Mouse (Mus musculus) megakaryocyte, adult 5-6 weeks (primary cell): ENCODE measurements around the gene Gm3250. TPM values are rescaled to one million over a fixed set of nuclear protein-coding genes. Genes with fewer than 3 reads are reported as not detected.
"Not testable (repeated sequence)": the region's sequence is repeated elsewhere in the genome, so short reads cannot be mapped to it uniquely, and the experiment has no call there.

Source experiments
- ATAC-seq: 2 replicates; pipeline ENCODE4 v1.8.0; 2016; ENCODE audit warnings: mild to moderate bottlenecking, inconsistent platforms; ENCODE audit not compliant: poor library complexity, severe bottlenecking
- total RNA-seq, 2 experiments: library from RNA; stranded (forward) in 1 of 2; stranded (reverse) in 1 of 2; fragments of 153-499, 151-499 nt in 1 of 2; fragments of 221-1000, 200-1000 nt in 1 of 2; gene quantifications; 2 replicates each; pipeline versions ENCODE4 v1.2.3 to v1.2.4; 2015 to 2017

The Gm3250 gene
- total RNA-seq (2015): not detected in 2 replicates
- total RNA-seq (2017): not detected in 2 replicates

- ATAC-seq: not testable (repeated sequence)
These were observed at the start of gene Gm3250 for GRCm38 (mm10) chr10:77782442-77782841. Gm3250 (minus strand) TSS chr10:77782542.

DNA sequence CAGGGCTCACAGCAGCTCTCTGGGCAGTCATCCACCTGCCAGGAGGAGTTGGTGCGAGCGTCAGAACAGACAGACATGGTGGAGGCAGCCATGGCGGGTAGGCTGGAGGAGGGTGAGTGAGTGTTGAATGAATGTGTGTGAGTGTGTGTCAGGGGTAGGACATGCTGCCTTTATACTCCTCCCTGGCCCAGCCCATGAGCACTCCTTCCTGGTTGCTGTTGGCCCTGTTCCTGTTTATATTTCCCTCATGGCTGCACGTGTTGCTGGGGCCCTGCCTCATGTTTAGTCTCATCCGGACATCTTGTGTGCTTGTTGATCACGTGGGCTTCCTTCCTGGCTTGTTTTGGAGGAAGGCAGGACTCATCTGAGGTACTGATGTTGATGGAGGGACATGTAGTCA, 44.6 kb upstream of the Gm3250 start, which contains the start of gene Krtap10-4:
Gene Krtap10-4 (minus strand): TSS at position 145 of the 400 bp plus-strand sequence.
- no peak for ATAC-seq

- no peak for ATAC-seq
These were observed 36.9 kb upstream of the Gm3250 start for GRCm38 (mm10) chr10:77819203-77819602.

GRCm38 (mm10) chr10:77818523-77818922, 36.2 kb upstream of the Gm3250 start:
- no peak for ATAC-seq

DNA sequence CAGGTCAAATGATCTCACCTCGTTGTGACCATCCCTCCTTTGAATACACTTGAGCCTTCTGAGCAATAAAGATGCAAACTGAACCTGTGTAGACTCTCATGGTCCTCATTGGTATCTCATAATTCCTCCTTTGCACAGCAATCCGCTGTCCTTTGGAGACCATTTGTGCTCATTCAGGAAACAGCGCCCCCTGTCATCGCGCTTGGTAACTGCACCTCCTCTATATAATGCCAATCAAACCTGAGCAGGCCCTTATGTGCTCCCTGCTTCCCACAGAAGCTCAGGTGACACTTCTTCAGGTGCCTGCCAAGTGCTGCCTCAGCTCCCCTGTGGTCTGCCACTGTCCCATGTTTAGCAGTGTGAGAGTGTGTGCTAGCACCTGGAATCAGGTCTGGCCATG, 33.2 kb upstream of the Gm3250 start:
- ATAC-seq: no peak

GRCm38 (mm10) chr10:77814382-77814781, 32.0 kb upstream of the Gm3250 start, which contains the start of gene Gm2696:
Gm2696 (plus strand) TSS chr10:77814682.
- no peak for ATAC-seq

DNA sequence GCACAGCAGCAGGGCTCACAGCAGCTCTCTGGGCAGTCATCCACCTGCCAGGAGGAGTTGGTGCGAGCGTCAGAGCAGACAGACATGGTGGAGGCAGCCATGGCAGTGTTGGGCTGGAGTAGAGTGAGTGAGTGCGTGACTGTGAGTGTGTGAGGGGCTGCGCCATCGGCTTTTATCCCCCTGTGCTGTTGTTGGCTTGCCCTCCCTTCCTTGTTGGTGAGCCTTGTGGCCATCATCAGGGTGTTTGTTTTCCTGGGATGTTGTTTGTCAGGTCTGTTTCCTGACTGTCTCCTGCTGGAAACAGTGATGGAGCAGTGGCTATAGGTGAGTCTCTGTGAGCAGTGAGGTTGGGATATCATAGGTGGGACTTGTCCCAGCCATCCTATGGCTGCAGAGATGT, 29.4 kb upstream of the Gm3250 start, which contains the start of gene Gm9507:
Gene Gm9507 (minus strand): TSS at position 101 of the 400 bp plus-strand sequence.
- no peak for ATAC-seq

DNA sequence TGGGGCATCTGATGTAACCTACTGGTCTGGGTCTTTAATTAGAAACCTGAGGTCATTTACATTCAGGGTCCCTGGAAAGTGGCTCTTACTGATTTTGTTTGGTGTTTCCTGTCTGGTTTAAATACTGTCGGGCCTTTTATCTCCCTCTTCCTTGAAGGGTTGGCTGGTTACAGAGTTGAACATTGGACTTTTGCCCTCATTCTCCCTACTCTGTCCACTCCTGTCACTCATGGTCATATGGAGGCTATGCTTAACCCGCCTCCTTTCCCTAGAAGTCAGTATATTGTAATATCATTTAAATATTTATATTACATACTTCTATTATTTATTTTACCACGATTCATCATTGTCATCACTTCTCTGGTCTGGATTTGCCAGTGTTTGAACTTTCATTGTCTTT, 21.8 kb upstream of the Gm3250 start:
- no peak for ATAC-seq

DNA sequence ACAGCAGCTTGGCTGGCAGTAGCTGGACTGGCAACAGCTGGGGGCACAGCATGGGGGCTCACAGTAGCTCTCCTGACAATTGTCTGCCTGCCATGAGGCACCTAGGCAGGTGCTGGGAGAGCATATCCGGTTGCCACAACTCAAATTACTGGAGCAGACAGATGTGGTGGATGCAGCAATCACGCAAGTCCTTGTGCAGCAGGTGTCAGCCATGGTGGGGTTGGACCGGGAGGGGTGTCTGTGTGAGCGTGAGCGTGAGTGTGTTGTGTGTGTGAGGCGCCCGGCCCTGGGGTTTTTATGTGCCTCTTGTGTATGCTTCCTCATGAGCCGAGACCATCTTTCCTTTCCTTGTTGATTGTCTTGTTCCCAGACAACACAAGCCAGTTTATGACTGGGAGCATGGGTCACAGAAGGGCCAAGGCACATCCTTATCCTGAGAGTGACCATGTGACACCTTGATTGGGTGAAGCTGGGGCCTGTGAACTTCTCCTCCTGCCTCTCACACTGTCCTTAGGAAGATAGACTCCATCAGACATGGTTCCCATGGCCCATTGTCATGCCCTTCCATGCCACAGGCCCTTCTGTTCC, 16.7 kb upstream of the Gm3250 start, which contains the start of gene Gm19668:
Gene Gm19668 (minus strand): TSS at position 213 of the 588 bp plus-strand sequence.
- ATAC-seq: no peak

DNA sequence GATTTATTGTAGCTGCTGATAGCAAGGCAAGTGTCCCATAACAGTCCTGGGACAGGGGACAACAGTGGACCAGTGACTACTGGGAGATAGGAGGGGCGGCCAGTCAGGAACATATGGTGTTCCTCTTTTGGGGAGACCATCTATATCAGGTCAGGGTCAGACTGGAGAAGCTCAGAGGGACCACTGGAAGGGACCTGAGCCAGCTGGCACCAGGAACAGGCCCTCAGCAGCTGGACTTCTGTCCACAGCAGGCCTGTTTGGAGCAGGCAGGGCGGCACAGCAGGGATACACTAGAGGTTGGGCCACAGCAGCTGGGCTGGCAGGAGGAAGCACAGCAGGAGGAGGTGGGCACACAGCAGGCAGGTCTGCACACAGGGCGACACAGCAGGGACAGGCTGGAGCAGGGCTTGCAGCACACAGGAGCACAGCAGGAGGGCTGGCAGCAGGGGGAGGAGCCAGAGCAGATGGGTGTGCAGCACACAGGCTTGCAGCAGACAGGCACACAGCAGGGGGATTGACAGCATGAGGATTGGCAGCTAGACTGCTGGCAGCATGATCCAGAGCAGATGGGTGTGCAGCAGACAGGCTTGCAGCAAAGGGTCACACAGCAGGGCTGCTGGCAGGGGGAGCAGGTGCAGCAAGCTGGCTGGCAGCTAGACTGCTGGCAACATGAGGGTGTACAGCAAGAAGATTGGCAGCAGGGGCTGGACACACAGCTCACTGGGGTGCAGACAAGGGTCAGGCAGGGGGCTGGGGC, 16.0 kb upstream of the Gm3250 start:
- not testable (repeated sequence) for ATAC-seq

- no peak for ATAC-seq
These were observed 15.3 kb upstream of the Gm3250 start for GRCm38 (mm10) chr10:77797677-77798076.

DNA sequence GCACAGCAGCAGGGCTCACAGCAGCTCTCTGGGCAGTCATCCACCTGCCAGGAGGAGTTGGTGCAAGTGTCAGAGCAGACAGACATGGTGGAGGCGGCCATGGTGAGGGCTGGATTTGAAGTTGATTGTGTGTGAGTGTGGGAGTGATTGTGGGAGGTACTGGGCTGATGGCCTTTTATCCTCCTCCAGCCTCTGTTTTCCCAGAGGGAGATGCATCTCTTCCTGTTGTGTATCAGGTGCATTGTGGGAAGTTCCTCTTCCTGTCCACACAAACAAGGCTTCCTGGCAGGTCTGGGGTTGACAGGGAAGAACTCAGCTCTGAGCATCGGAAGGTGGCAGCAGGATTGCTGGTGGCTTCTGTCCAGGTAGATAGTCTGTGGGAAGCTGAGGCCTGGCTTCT, 12.6 kb upstream of the Gm3250 start, which contains the start of gene Gm9639:
Gene Gm9639 (minus strand): TSS at position 101 of the 400 bp plus-strand sequence.
- no peak for ATAC-seq

DNA sequence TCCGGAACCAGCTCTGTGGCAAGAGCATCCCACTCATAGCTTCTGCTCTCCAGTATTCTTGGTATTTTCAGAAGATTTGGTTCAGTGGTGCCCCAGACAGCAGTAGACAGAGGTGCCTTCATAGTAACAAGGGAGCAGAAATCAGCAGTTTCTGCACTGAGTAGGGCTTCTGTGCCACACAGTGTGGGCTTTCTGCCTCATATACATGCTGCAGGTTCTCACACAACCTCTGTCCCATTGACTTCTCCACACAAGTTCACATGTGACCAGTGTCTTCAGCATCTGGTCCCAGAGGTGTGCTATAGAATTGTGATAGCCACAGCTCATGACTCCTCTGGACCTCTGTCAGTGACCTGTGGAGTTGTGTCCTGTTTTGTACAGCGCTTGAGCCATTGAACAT, 6.3 kb upstream of the Gm3250 start:
- no peak for ATAC-seq

DNA sequence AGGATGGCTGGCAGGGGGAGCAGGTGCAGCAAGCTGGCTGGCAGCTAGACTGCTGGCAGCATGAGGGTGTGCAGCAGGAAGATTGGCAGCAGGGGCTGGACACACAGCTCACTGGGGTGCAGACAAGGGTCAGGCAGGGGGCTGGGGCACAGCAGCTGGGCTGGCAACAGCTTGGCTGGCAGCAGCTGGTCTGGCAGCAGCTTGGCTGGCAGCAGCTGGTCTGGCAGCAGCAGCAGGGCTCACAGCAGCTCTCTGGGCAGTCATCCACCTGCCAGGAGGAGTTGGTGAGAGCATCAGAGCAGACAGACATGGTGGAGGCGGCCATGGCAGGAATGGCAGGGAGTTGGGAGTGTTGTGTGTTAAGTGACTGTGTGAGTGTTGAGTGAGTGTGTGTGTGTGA, 5.5 kb upstream of the Gm3250 start, which contains the start of gene Gm7137:
Gene Gm7137 (minus strand): TSS at position 325 of the 400 bp plus-strand sequence.
- ATAC-seq: not testable (repeated sequence)

DNA sequence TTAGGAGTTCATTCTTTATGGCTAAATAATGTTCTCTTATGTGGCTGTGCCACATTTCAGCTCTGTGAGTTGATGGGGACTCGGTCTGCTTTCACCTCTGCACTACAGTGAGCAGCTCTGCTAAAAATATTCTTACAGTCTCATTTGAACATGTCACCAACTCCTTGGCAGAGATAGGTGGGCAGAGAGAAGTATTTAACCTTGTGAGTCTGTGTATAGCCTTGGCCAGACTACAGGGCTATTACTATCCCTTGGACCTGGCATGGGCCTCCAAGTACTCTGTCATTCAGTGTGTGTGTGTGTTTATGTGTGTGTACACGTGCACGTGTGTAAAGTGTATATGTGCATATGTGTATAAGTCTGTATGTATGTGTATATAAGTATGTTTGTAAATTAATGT, 1.1 kb upstream of the Gm3250 start:
- not testable (repeated sequence) for ATAC-seq

DNA sequence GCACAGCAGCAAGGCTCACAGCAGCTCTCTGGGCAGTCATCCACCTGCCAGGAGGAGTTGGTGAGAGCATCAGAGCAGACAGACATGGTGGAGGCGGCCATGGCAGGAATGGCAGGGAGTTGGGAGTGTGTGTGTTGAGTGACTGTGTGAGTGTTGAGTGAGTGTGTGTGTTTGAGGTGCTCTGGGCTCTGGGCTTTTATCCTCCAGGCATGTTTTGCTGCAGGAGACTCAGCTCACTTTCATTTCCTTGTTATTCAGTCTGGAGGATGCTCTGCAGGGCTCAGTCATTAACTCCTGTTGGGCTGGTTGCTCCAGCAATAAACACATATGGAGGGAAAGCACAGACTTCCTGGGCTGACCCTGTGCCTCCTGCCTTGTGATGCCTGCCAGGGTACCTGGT, 5.5 kb downstream of the Gm3250 start, which contains the start of gene Gm7138:
Gene Gm7138 (minus strand): TSS at position 101 of the 400 bp plus-strand sequence.
- not testable (repeated sequence) for ATAC-seq

- ATAC-seq: not testable (repeated sequence)
These were observed 10.2 kb downstream of the Gm3250 start for GRCm38 (mm10) chr10:77772142-77772541.

- ATAC-seq: not testable (repeated sequence)
These were observed 11.1 kb downstream of the Gm3250 start, which contains the start of gene Gm3238 for GRCm38 (mm10) chr10:77771225-77771624. Gm3238 (minus strand) TSS chr10:77771325.

- no peak for ATAC-seq
These were observed 12.6 kb downstream of the Gm3250 start for GRCm38 (mm10) chr10:77769727-77770126.

DNA sequence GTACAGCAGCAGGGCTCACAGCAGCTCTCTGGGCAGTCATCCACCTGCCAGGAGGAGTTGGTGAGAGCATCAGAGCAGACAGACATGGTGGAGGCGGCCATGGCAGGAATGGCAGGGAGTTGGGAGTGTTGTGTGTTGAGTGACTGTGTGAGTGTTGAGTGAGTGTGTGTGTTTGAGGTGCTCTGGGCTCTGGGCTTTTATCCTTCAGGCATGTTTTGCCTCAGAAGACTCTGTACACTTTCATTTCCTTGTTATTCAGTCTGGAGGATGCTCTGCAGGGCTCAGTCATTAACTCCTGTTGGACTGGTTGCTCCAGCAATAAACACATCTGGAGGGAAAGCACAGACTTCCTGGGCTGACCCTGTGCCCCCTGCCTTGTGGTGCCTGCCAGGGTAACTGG, 22.8 kb downstream of the Gm3250 start, which contains the start of gene Gm3233:
Gene Gm3233 (minus strand): TSS at position 101 of the 400 bp plus-strand sequence.
- ATAC-seq: not testable (repeated sequence)

GRCm38 (mm10) chr10:77753448-77753847, 28.9 kb downstream of the Gm3250 start:
- no peak for ATAC-seq
